Mouse (Mus musculus) left cerebral cortex, adult 8-10 months (tissue): ENCODE data around the gene Olfr1242. TPM values are rescaled to one million over a fixed set of nuclear protein-coding genes. Genes with fewer than 3 reads are reported as not detected.
A peak's percentile ranks its signal among the peaks of the same experiment; 100 is the strongest.

Experiments
- DNase-seq, 2 experiments: peaks; one replicate each; pipeline ENCODE4 v3.0.0; 2022; ENCODE audit warnings: low spot score in 2 of 2
- total RNA-seq, 4 experiments: library from RNA; stranded (reverse); gene quantifications; 2 replicates each; pipeline ENCODE4 v1.2.4; 2022

Gene Olfr1242
- not detected for total RNA-seq

- DNase-seq, result no peak
These were observed at the start of gene Olfr1242 for GRCm38 (mm10) chr2:89498235-89498634. Gene Olfr1242, minus strand, starts transcription at chr2:89498335.

- DNase-seq, result no peak
These were observed 46.4 kb upstream of the Olfr1242 start for GRCm38 (mm10) chr2:89544516-89544915.

- DNase-seq, result peak in 1 of 2 experiments; percentile 52
These were observed 41.8 kb upstream of the Olfr1242 start for GRCm38 (mm10) chr2:89539923-89540322.

- DNase-seq, result no peak
These were observed 33.3 kb upstream of the Olfr1242 start, which contains the start of gene Olfr1243 for GRCm38 (mm10) chr2:89531387-89531786. Gene Olfr1243, minus strand, starts transcription at chr2:89531487.

- no peak for DNase-seq
These were observed 11.1 kb downstream of the Olfr1242 start, which contains the start of gene Olfr1241 for GRCm38 (mm10) chr2:89487026-89487425. Gene Olfr1241, minus strand, starts transcription at chr2:89487126.

- DNase-seq, result no peak
These were observed 55.2 kb downstream of the Olfr1242 start, which contains the start of gene Olfr1240 for GRCm38 (mm10) chr2:89442900-89443299. Gene Olfr1240, minus strand, starts transcription at chr2:89443000.

Other genes with a start within 250 kb of the Olfr1242 start
- not detected for gene Olfr1228, start 244.3 kb downstream of the Olfr1242 start, total RNA-seq
- gene Olfr1229, start 210.3 kb downstream of the Olfr1242 start, total RNA-seq, result not detected
- not detected for gene Olfr1230, start 201.1 kb downstream of the Olfr1242 start, total RNA-seq
- gene Olfr1231, start 191.3 kb downstream of the Olfr1242 start, total RNA-seq, result not detected
- gene Olfr1232, start 168.7 kb downstream of the Olfr1242 start, total RNA-seq, result not detected
- not detected for gene Olfr1233, start 155.9 kb downstream of the Olfr1242 start, total RNA-seq
- not detected for gene Olfr1234, start 133.5 kb downstream of the Olfr1242 start, total RNA-seq
- gene Olfr1238, start 88.7 kb downstream of the Olfr1242 start, total RNA-seq, result not detected
- gene Olfr1239, start 77.9 kb downstream of the Olfr1242 start, total RNA-seq, result not detected
- not detected for gene Olfr1240, start 55.3 kb downstream of the Olfr1242 start, total RNA-seq
- not detected for gene Olfr1241, start 11.2 kb downstream of the Olfr1242 start, total RNA-seq
- gene Olfr1243, start 33.2 kb upstream of the Olfr1242 start, total RNA-seq, result not detected
- gene Olfr1245, start 80.1 kb upstream of the Olfr1242 start, total RNA-seq, result not detected
- gene Olfr1246, start 94.8 kb upstream of the Olfr1242 start, total RNA-seq, result not detected
- under 1 TPM; 0.07 to 0.23 (median 0.11) TPM for gene Olfr1247, start 115.8 kb upstream of the Olfr1242 start, total RNA-seq
- not detected for gene Olfr1248, start 119.9 kb upstream of the Olfr1242 start, total RNA-seq
- gene Olfr1249, start 136.6 kb upstream of the Olfr1242 start, total RNA-seq, result not detected
- under 1 TPM in 1 of 4 experiments, not detected in 3; 0.11 TPM for gene Olfr1250, start 163.1 kb upstream of the Olfr1242 start, total RNA-seq
- gene Olfr1251, start 173.6 kb upstream of the Olfr1242 start, total RNA-seq, result not detected
- gene Olfr1252, start 226.7 kb upstream of the Olfr1242 start, total RNA-seq, result not detected